Mouse (Mus musculus) adrenal gland (tissue): ENCODE measurements around the gene Igf2r.

ENCODE experiments used
- intact Hi-C: fragments of 180-260 bp; cut with DNase I; formaldehyde crosslinking; loops from one replicate; pipeline ENCODE4 v1.15.1; 2025
- long read RNA-seq, 2 experiments: library from polyadenylated mRNA; unstranded; transcript quantifications; one replicate each; pipeline ENCODE4 v2.0.0; 2020; ENCODE audit warnings: borderline replicate concordance in 1 of 2; ENCODE audit not compliant: insufficient replicate concordance in 1 of 2

The Igf2r gene
- long read RNA-seq, experiment 1, partial matches to known transcripts = 4 of 8 reads
- long read RNA-seq, experiment 1, other reads (novel, unspliced or antisense) = 4 of 8 reads
- long read RNA-seq, experiment 2, partial matches to known transcripts = 12 of 13 reads
- long read RNA-seq, experiment 2, other reads (novel, unspliced or antisense) = 1 of 13 reads

DNA sequence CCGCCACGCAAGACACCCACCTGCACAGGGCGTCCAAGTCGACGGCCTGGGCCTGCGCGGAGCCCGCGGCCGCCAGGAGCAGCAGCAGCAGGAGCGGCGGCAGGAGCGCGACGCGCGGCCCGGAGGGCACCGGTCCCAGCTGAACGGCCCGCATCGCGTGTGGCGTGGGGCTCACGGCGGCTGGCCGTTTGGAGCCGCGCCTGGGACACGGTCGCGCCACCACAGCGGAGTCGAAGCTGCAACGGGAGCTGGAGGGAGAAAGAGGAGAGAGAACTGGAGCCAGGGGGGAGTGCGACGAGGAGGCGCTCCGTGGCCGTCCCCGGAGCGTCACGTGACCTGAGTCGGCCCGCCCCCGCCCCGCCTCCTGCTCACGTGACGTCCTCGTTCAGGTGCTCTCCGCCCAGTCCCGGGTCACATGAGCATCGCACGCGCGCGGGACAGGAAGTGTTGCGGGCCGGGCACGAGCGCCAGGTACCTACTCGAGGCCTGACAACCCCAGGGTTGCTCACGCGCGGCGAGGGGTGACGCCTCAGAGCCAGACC is at the start of gene Igf2r:
TSS of gene Igf2r (minus strand) at position 285 of the 542 bp plus-strand sequence.
- intact Hi-C loops = no loop called here

DNA sequence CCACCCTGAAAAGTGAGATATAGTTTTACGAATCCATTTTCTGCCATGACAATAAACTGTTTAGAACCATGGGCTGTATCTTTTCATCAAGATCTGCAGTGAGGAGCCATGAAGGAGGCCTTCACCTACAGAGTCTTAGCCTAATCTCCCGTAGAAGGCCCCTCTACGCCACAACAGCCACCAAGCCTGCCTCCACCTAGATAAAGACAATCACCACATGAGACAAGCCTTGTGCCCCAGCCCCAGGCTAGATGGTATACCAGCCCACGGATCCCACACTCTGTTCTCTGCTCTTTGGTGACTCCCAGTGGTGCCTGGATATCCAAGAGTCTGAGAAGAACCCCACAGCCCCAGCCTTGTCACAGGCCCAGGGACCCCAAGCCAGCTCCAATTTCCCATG is 46.4 kb upstream of the Igf2r start:
- intact Hi-C loops = no loop called here

DNA sequence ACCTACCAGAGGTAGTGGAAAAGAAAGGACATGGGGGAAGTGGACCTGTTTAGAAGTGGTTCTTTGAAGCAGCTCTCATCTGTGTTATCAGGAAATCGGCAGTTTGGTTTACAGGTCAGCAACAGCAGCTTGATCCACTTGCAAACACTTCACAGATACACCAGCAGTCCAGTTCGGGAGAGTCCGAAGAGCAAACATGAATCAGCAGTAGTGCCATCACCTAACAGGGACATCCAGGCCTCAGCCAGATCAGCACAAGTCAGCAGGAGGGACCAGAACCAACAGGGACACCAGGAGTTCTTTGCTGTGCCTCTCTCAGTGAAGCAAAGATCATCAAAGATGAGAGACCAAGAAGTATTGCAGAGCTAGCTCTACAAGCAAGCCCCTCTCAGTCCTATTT is 45.0 kb upstream of the Igf2r start:
- intact Hi-C loops = loop anchor here (5.0 kb wide), 3 partner anchors 152 to 392 kb away; no protein-coding TSS in a partner anchor

DNA sequence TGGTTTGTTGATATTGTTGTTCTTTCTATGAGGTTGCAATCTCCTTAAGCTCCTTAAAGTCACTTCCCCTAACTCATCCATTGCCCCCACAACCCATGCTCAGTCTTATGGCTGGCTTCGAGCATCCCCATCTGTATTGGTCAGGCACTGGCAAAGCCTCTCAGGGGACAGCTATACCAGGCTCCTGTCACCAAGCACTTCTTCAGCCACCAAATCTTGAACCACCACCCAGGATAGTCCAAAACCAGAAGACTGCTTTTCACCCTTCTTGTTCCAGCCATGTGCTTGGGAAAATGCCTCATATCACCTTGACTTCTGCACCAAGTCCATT is 41.5 kb upstream of the Igf2r start:
- intact Hi-C loops = loop anchor here (2.0 to 5.0 kb wide), 4 partner anchors 96 to 389 kb away; no protein-coding TSS in a partner anchor

DNA sequence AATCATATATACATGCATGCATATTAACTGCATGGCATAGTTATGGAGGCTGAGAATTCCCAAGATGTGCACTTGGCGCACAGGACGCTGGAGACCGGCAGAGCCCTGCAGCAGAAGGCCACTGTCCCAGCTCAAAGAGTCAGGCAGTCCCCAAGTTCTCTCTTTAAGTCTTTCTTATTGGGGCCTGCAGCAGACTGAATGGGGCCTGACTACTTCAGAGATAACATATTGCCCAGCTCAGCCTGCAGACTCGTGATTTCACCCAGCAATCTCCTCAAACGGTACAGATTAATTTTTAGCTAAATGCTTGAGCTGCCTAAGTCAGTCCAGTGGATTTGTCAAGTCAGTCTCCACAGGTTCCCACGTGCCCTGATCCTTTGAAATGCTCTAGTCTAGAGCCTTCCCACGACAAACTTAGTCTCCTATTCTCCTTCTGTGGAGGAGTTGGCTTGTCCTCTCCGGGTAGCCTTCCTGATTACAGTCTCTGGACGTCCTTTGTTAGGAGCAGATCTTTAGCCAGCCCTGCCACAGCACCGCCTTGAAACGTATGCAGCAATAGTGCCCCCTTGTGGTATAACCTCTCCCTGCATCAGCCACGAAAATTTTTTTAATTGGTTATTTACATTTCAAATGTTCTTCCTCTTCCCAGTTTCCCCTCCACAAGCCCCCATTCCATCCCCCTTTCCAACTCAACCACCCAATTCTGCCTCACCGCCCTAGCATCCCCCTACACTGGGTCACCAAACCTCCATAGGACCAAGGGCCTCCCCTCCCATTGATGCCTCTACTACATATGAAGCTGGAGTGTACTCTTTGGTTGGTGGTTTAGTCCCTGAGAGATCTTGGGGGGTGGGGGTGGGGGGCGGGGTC is 40.9 kb upstream of the Igf2r start:
- intact Hi-C loops = loop anchor here (2.0 to 5.0 kb wide), 4 partner anchors 96 to 388 kb away; no protein-coding TSS in a partner anchor

DNA sequence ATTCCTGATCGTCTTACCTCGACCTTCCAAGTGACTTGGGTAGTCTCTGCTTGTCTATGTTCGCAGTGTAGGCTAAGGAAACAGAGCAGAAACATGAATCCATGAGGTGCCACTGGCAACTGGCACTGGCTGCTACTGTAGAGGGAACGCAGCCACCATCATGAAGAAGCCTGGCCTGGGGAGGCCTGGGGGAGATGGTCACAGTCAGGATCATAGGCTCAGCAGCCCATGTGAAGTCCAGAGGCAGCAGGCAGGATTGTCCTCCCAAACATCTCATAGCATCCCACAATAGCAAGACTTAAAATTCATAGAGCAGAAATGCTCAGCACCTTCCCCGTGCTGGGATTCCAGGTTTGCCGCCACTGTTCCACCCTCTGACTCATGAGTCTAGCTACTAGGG is 39.4 kb upstream of the Igf2r start:
- intact Hi-C loops = no loop called here

DNA sequence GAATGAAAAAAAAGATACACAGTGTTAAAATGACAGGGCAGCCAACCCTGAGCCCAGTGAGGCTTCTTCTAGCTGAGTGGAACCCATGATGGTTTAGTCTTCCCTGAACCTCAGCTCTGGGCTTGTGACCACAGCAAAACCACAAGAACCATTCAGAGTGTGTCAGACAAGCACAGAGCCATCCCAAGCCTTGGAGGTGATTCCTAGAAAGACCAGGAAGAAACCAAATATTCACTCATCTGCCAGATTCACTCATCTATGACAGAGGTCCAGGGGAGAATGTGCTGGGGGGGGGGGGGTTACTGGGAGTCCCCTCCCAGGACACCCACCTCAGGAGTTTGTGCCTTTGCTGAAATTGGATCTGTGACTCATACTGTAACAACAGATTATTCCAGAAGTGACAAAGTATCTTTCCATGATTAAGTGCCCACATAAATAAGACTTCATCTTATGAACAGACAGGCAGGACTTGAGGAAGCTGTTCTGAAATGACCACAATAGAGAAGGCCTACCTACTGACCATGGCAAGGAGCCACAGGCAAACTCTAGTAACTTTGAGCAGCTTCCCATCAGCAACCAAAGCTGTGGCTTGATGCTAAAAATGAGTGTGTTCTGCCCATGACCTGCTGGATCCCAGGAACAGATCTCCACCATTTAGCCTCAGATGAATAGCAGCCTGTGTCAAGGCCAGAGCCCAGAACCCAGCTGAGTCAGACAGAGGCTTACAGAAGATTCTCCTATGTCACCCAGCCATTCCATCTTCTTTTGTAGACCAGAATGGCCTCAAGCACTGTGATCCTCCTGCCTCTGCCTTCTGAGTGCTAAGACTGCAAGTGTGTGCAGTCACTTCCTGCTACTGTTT is 35.4 kb upstream of the Igf2r start:
- intact Hi-C loops = no loop called here

DNA sequence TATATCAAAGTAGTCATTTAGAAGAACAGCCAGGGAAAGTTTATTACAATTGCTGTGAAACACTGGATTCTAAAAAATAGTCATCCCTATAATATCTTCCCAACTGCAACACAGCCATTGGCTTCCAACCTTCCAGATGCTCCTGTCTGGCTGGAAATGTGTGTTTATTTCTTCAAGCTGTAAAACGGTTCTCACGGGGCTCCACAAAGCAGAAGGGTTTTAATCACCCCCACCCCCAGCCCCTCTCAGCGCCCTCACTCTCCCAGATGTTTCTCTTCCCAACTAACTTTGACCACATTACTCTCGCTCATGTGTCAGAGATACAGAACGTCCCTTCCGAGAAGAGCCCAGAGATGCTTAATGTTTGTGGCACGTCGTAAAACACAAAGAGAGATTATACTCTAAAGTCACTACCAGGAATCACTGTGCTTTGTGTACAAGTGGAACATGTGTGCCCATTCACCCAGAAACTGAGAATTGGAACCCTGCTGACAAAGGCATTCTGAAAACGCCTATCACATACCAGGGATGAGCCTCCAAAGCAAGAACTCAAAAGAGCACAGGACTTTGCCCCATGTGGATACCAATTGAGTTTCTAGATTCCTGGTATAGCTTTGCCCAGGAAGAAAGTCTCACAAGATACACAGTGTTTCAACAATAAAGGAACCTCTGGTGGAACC is 32.5 kb upstream of the Igf2r start:
- intact Hi-C loops = no loop called here

DNA sequence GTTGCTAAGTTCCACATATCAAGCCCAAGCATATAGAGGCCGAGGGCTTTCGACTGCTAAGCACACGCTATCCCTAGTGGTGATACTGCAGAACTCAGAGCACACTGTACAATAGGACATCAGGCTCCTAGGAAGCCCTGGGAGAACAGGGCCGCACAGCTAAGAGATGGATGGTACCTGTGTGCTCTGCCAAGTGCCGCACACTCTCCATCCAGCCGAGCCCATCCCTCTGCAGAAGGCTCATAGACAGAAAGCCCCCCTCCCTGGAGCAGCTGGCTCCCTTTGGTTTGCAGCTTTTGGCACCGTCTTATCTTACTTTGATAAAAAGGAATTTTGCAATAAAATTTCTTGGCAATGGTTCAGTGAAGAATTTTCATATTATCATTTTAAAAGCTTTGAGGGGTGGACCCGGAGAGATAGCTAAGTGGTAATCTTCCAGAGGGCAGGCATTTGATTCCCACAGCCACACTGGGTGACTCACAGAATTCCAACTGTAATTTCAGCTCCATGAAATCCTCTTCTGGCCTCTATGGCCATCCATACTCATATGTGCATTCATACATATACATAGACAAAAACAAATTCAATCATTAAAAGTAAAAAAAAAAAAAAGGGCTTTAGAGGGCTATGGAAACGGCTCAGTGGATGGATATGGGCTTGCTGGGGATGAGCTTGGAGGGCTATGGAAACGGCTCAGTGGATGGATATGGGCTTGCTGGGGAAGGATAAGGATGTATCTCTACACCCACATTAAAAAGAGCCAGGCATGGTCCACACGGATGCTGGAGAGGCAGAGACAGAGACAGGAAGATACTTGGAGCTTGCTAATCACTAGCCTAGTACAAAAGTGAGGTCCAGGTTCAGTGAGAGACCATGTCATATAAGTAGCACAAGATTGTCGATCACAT is 30.2 kb upstream of the Igf2r start:
- intact Hi-C loops = no loop called here

DNA sequence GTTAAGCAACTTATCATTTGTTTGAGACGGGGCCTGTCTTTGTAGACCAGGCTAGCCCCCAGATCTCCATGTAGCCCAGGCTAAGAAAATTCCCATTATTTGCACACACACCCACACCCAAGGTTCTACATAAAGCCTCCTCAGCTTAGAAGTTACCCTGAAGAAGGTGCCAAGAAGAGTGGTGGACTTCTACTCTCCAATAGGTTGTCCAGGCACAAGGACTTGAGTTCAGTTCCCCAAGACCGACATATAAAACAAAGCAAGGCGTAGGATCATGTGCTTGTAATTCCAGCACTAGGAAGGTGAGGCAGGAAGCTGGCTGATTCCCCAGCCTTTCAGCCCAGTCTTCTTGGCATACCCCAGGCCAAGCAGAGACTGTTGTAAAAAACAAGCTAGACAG is 29.1 kb upstream of the Igf2r start:
- intact Hi-C loops = no loop called here

DNA sequence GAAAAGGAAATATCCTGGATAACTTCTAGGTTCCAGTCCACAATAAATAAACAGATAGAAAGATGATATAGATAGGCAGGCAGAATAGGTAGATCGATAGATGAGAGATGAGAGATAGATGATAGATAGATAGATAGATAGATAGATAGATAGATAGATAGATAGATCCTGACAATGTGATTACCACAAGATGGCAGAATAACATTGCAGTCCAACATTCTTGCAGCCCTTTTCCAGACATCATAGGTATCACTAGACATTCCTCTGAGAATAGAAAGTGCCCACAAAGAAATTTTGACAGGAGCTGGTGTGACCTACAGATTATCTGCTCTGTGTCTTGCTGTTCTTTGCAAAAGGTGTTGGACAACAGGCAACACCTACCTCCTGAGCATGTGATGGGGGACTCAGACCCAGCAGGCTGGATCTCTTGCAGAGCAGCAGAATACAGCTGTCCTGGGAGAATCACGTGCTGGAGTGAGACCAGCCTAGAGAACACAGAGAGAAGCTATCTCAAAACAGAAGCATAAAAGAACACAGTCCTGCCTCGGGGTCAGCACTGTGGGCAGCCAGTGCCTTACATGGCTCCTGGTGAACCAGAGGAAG is 28.1 kb upstream of the Igf2r start:
- intact Hi-C loops = no loop called here

DNA sequence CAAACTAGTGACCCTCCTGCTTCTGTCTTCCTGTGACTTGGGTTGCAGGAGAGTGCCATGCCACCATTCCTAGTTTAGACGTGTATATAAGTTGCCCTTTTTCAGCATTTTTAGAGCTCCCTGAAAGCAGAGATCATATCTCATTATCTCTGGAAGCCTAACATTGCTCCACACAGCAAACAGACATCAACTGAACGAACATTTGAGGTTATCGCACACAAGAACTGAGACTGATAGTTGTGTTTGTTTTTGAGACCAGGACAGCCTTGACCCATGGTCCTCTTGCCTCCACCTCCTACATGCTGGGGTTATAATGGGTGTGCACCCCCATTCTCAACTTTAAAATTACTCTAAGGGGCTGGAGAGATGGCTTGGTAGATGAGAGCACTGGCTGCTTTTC is 27.2 kb upstream of the Igf2r start:
- intact Hi-C loops = no loop called here

DNA sequence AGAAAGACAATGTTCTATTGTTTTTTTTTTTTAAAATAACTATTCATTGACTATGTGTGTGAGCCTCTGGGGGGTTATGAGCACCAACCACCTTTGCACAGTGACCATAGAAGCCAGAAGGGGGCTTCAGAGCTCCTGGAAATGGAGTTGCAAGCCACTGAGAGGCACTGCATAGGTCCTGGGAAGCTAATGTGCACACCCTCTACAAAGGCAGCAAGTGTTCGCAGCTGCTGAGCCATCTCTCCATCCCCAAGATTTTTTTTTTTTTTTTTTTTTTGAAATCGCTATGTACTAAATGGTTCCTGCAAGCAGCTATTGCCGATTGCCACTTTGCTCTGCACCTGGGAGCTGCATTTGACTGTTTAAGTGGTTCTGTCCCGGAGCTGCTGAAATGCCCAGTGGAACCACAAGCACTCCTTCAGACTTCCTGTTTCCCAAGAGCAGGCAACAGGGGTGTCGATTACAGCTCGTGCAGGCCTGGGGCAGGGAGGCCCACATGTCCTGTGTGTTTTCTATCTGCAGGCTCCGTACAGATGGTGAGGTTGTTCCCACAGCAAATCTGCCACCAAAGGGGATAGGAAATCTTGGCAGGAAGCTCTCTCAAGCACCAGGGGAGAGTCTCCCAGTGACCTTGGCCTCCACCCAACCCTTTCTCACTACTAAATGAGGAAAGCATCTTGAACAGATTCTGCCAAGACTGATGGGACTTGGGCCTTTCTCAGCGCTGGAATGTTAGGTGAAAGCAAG is 24.4 kb upstream of the Igf2r start:
- intact Hi-C loops = no loop called here

DNA sequence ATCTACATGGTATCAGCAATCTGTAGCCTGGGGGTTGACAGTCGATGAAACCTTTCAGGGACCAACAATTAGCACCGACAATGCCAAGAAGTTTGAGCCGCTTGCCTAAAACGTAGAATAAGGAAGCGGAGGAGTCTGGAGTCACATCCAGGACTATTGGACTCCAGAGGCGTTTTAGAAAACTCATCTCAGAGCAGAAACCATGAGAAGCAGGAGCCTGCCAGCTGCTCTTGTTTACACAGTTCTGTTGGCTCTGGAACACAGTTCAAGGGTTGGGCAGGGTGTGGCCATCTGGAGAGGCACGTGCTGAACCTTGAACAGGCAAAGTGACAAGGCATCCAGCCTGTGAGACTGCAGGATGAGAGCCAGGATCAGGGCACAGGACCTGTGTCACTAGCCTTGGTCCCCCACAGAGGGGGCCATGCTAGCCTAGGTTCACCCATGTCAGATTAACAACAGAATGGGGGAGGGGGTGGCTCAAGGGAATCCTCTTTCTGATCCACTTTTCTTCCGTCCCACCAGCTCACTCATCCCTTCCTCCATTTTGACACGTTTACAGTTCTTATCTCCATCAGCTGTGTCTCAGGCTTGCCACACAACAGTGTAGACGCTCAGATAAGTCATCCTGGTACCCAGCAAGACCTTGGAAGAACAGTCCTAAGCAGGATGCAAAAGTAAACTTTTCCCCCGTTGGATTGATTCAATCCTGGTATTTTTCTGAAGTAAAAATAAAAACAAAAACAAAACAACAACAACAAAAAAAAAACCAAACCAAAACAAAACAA is 23.1 kb upstream of the Igf2r start:
- intact Hi-C loops = no loop called here

DNA sequence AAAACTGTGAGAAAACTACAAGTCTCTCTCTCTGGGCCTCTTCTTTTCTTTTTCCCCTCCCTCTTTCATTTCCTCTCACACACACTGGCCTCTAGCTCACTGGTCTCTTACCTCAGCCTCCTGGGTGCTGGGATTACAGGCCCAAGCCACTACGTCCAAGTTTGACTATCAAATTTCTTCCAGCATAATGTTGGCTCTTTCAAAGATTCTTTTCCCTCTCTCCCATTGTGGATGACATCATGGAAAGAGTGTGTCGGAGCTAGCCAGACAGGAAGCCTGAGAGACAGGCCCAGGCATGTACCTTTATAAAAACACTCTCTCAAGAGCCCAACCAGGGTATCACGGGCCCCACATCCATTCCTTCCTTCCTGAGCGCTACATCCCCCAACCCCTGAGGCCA is 22.0 kb upstream of the Igf2r start:
- intact Hi-C loops = no loop called here

DNA sequence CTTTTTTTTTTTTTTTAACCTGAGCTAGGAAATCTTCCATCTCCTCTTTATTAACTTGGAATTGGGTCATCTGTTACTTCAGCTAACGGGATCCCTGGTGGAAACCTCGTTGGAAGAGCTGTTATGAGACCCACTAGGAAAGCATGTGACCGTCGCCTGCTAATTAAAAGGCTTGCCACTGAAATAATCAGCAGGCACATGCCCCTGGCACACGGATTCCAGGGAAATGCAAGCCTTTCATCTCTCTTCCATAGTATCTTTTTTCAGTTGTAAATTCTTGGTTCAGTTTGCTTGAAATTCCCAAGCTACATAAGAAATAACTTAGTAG is 21.6 kb upstream of the Igf2r start:
- intact Hi-C loops = no loop called here

DNA sequence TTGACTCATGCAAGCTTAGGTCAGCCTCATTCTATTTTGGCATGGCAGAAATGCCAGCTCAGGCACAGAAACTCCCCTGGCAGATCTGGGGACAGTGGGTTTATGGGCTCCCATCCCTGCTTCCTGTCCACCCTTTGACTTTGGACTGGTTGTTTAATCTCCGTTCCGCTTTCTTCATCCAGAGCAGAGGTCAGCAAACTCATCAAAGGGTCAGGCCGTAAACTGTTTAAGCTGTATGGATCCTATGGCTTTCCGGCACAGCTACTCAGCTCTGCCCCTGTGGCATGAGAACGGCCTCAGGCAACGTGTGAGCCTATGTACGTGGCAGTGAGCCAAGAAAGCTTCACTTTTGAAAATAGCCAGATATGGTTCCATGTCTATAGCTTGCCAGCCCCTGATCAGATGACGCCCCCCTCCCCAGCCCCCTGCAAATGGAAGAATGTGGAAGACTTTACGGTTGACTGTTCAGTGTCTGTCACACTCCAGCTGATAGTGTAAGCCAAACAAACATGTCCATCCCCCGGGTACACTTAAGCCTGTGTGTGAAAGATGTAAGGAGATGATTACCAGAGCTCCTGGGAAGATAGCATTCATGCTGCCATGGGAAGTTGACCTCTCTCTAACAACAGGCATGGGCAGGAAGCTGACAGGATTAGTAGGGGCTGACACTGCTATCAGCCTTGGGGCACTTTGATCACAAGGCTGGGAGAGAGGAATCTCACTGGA is 21.1 kb upstream of the Igf2r start:
- intact Hi-C loops = no loop called here
